Mouse (Mus musculus) right cerebral cortex, postnatal 25 days (tissue): ENCODE measurements around the gene 1600002K03Rik.

Experiments
- DNase-seq: peaks from one replicate; pipeline ENCODE4 v3.0.0; 2022

Gene 1600002K03Rik

GRCm38 (mm10) chr10:80141786-80142529, 30.8 kb upstream of the 1600002K03Rik start:
- DNase-seq, result peak; percentile 92

GRCm38 (mm10) chr10:80142530-80142925, 30.2 kb upstream of the 1600002K03Rik start:
- no peak for DNase-seq

GRCm38 (mm10) chr10:80143664-80144063, 29.1 kb upstream of the 1600002K03Rik start:
- no peak for DNase-seq

DNA sequence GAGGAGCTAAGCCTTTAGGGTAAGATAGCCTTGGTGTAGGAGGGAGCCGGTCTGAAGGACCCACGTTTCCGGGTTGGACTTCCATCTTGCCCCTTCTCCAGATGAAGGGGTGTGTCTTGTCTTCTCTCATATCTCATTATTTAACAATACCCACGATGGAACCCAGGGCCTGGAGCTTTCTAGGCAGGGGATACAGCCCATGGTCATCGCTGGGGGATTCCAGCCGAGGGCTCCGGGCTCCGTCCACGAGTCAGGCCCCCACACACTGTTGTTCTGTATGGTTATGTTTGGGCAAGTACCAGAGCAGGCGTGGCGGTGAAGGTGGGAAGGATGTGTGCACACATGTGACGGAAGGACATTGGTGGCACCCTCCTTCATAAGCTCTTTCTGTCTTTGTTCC, 28.6 kb upstream of the 1600002K03Rik start:
- DNase-seq, result no peak

DNA sequence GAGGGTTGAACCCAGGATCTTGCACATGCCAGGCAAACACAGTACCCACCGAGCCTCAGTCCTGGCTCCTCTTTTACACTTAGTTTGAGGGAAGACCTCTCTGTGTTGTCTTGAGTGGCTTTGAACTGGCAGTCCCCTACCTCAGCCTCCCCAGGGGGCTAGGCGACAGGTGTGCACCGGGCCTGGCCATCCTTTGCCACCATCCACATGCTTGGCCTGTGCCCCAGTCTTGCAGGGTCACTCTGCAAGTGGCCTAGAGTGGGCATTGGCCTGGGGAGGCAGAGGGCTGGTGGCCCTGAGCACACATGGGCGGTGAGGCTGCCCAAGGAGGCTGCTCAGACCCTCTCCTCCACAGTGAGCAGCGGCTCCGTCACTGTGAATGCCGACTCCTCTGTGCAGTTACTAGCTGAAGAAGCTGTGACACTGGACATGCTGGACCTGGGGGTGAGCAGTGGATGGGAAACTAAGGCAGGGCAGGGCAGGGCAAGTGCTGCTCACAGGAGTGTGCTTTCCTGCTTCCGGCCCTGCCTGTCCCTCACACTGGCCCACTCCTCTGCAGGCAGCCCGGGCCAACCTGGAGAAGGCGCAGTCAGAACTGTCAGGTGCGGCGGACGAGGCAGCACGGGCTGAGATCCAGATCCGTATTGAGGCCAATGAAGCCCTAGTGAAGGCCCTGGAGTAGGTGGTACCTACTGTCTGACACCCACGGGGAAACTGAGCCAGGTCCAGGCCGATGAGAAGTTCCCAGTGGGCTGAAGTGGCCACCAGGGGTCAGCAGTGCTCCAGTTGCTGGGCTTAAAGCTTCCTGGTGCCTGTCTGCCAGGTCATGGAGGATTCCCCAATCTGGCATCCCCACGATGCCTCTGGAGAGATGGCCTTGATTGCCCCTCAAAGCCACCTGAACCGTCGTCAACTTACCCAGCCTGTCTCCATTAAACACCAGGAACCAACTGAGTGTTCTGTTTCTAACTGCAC, 27.6 kb upstream of the 1600002K03Rik start:
- no peak for DNase-seq

- DNase-seq, result no peak
Measured at GRCm38 (mm10) chr10:80145896-80146295, 26.8 kb upstream of the 1600002K03Rik start.

GRCm38 (mm10) chr10:80146568-80147011, 26.2 kb upstream of the 1600002K03Rik start:
- no peak for DNase-seq

GRCm38 (mm10) chr10:80147146-80147718, 25.5 kb upstream of the 1600002K03Rik start:
- no peak for DNase-seq

DNA sequence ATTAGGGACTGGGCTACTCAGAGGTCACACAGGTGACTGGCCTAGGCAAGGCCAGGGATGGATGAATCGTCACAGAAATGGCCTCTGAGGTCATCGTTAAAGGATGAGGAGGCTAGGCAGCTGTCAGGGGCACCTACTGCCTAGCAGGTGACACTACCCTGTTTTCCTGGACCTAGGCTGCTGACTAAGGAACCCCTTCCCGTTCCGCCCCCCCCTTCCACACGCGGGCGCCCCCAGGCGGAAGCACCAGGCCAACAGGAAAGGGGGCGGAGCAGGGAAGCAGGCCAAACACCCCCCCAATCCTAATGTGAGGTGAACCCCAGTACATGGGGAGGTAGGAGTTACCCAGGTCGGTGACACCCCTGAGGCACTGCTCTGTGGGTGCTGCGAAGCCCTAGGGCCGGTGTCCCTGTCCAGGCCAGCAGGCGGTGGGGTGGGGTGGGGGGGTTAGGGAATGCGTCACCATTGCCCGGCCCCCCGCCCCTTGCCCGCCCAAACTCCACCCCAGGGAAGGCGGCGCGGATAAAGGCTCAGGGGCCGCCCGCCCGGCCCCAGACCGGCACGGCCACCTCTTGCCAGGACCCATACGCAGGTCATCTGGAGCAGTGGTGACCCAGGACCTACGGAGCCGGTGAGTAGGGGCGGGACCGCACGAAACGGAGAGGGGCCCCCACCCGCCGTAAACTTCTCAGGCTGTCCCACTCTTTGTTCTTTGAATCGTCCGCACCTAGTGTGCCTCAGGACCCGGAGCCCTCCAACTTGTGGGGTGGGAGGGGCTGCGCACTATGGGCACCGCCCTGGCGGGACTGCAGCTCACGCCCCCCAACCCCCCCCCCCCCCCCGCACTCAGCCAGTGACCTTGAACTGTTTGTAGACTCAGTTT, 24.8 kb upstream of the 1600002K03Rik start, which contains the start of gene Midn:
TSS of gene Midn (plus strand) at position 554 of the 883 bp plus-strand sequence.
- no peak for DNase-seq

DNA sequence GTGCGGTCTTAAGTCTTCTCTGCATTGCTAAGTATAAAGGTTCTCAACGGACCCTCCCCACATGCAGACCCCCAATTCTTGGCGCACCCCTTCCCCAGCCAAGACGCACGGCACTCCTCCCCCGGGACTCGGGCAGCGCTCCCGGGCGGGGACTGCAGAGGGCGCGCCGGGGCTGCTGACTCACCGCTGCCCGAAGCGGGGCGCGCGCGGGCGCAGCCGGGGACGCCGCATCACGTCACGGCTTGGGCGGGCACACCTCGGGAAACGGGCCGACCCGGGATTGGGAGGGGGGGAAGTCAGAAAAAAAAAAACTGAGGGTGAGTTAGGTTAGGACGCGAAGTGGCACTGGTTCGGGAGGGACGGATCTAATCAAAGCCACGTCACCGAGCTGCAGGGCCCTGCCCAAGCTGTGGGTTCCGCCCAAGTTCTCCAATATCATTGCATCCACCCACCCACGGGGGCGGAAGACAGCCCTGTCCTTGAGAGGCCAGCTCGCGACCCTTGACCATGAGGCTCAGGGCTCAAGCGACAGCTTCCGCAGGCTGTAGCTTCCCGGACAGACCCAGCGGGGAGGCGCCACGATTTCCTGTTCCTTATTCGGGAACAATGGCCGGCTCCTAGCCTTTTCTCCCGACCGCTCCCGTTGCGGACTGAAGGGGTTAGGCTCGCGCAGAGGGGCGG, 24.0 kb upstream of the 1600002K03Rik start:
- DNase-seq, result peak; percentile 94

DNA sequence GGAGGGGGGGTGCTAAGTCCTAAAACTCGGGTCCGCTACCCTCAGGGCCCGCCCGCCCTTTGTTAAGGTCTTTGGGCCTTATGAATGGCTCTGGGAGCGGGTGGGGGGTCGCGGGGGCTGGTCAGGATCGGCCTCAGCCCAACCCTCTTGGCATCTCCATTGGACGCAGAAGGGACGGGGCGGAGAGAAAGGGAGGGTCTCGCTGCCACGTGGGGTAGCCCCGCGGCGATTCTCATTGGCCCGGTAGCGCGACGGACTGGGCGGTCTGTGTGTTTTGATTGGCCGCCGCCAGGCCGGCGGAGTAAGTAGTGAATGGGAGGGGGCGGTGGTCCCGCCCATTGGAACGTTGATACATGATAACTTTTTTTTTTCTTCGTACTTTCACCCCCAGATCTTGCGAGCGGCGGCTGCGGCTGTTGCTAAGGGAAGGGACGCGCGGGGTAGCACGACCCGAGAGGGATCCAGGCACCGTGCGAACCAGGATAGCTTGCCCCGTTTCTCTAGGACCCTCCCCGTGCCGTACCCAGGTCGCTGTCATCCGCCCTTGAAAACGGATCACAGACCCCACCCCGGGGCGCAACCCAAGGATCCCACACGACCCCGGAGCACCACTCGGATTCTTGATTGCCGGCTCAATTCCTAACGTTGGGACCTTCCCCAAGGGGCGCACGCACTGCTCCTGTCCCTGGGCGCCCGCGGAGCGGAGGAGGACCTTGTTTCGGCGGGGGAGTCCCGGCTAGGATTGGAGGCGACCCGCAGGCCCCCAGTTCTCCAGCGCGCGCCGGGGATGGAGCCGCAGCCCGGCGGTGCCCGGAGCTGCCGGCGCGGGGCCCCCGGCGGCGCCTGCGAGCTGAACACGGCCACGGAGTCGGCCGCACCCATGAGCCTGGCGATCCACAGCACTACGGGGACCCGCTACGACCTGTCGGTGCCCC, 23.2 kb upstream of the 1600002K03Rik start:
- DNase-seq, result peak; percentile 99

DNA sequence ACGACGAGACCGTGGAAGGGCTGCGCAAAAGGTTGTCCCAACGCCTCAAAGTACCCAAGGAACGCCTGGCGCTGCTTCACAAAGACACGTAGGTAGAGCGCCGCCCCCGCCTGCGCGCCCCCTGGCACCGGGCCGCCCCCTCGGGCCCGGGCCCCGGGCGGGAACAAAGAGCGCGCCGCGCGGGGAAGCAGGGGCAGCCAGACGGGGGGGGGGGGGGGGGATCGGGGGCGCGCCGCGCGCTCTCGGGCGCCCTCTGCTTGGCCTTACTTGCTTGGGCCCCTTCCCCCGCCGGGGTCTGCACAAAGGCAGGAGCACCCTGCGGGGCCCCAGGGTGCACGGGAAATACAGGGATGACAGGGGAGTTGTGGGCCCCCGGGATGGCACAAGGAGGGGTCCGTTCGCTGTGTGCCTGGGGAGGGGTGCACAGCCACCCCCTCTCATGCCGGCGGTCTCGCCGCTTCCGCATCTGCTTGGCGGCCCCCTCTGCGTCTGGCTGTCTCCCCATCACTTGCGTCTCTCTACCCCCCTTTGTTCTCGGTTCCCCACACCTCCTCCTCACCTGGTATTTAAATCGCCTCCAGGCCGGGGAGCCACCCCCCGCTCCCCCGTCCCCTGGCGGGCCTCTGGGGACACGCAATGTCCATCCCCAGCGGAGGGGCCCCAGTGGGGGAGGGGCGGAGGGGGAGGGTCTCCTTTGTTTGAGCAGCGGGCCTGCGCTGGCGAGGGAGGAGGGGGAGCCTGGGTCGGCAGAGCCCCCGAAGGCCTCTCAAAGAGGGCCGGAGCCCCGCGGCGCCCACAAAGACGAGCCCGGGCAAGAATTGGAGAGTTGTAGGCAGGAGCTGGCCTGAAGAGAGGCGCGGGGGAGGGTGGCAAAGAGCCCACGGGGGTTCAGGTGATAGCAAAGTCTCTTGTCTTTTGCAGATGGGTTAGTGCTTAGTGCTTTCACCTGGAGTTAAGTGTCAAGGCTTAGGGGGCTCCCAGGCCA, 22.2 kb upstream of the 1600002K03Rik start:
- no peak for DNase-seq

DNA sequence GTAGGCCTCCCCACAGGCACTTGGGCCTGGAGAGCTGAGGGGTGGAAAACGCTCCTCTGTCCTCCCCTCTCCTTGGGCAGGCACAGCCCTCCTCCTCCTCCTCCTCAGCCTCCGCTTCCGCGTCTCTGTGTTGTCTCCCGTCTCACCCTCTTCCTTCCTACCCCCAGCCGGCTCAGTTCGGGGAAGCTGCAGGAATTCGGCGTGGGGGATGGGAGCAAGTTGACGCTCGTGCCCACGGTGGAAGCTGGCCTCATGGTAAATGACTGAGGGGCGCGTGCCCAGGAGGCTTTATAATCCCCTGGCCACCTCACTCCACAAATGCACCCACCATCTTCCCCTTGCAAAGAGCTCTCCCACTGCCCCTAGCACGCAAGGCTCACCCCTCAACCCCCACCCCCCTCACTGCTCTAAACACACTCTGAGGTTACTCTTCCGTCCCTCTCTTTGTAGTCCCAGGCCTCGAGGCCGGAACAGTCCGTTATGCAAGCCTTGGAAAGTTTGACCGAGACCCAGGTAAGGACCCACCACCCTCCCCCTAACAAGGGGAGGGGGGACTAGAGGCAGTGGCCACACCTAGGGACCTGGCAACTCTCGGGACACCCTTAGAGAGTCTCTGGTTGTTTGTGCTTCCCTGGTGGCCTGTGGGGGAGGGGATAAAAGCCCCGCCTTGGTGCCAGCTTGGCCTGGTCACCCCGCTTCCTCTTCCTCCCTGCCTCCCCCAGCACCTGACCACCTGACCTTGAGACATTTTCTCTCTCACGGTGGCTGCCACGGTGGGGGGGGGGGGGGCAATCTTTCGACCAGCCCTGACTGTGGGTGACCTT, 21.3 kb upstream of the 1600002K03Rik start:
- DNase-seq, result no peak

- DNase-seq, result no peak
Measured at GRCm38 (mm10) chr10:80152071-80152872, 20.5 kb upstream of the 1600002K03Rik start.

- no peak for DNase-seq
Measured at GRCm38 (mm10) chr10:80152873-80153260, 19.9 kb upstream of the 1600002K03Rik start.

DNA sequence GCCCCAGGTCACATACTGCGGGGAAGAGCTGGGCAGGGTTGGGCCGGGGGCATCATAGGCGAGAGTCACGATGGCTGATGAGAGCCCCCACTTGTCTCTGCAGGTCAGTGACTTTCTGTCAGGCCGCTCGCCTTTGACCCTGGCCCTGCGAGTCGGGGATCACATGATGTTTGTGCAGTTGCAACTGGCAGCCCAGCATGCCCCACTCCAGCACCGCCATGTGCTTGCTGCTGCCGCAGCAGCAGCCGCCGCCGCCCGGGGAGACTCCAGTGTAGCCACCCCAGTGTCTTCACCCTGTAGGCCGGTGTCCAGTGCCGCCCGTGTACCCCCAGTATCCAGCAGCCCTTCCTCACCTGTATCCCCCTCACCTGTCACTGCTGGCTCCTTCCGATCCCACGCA, 19.0 kb upstream of the 1600002K03Rik start:
- DNase-seq, result no peak

DNA sequence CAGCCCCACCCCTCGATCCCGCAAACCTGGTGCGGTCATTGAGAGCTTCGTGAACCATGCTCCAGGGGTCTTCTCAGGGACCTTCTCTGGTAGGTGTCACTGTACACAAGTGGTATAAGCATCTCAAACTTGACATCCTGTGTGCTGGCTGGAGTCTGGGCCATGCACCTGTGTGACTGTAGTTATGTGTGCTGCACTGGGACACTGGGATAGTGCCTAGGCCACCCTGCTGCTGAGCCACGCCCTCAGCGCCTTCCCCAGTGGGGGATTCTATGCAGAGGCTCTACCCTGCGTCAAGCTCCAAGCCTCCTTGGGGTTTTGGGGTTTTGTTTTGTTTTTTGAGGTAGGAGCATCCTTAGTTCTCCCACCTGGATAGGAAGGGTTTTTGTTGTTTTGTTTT, 18.4 kb upstream of the 1600002K03Rik start:
- no peak for DNase-seq
